Mouse (Mus musculus) embryonic facial prominence, embryonic 14.5 days (tissue): ENCODE data around the gene Fn3k. TPM values are rescaled to one million over a fixed set of nuclear protein-coding genes. Genes with fewer than 3 reads are reported as not detected.

ENCODE experiments used
- ATAC-seq: fragments of 200-750 bp; cut with Nextera tagmentation; 2 replicates; pipeline ENCODE4 v1.8.0; 2017; ENCODE audit warnings: low read depth, moderate number of reproducible peaks, moderate TSS enrichment
- DNase-seq: peaks from one replicate; pipeline ENCODE4 v3.0.0-alpha.2; 2015; ENCODE audit warnings: low spot score
- H3K27ac ChIP-seq: fragments of 300-500 bp; sonication (generic); replicated peaks from 2 replicates; pipeline ENCODE4 v1.5.1; 2014; ENCODE audit warnings: low read depth, mild to moderate bottlenecking, low read length, moderate library complexity
- H3K27me3 ChIP-seq: fragments of 300-500 bp; sonication (generic); replicated peaks from 2 replicates; pipeline ENCODE4 v1.6.1; 2014; ENCODE audit warnings: low read length; ENCODE audit not compliant: control insufficient read depth, insufficient read depth
- H3K36me3 ChIP-seq: fragments of 300-500 bp; sonication (generic); 2 replicates; pipeline ENCODE4 v1.6.1; 2014; ENCODE audit warnings: low read length, mixed read lengths; ENCODE audit not compliant: control insufficient read depth, insufficient read depth
- H3K4me1 ChIP-seq: fragments of 300-500 bp; sonication (generic); 2 replicates; pipeline ENCODE4 v1.6.1; 2014; ENCODE audit warnings: antibody characterized with exemption, low read length; ENCODE audit not compliant: control insufficient read depth, insufficient read depth
- H3K4me2 ChIP-seq: fragments of 300-500 bp; sonication (generic); 2 replicates; pipeline ENCODE4 v1.6.1; 2014; ENCODE audit warnings: low read depth, mild to moderate bottlenecking, low read length, moderate library complexity, mixed read lengths
- H3K4me3 ChIP-seq: fragments of 300-500 bp; sonication (generic); 2 replicates; pipeline ENCODE4 v1.5.1; 2014; ENCODE audit warnings: low read depth, mild to moderate bottlenecking, low read length
- H3K9ac ChIP-seq: fragments of 300-500 bp; sonication (generic); 2 replicates; pipeline ENCODE4 v1.6.1; 2014; ENCODE audit warnings: low read depth, mild to moderate bottlenecking, low read length, moderate library complexity, mixed read lengths
- H3K9me3 ChIP-seq: fragments of 300-500 bp; sonication (generic); 2 replicates; pipeline ENCODE4 v1.6.1; 2016; ENCODE audit warnings: low read length; ENCODE audit not compliant: control insufficient read depth
- WGBS: fragments of 180-500 bp; shearing (Covaris S2); extraction: QIAGEN DNeasy Blood & Tissue Kit; methylation state at CpG from one replicate; pipeline ENCODE4 v1.1.7; 2014; 5-methylcytosine and 5-hydroxymethylcytosine counted together
- polyA plus RNA-seq: library from polyadenylated mRNA; unstranded; fragments of >200 nt; fragmentation: Nextera tagmentation; extraction: Ambion mirVana; gene quantifications from 2 replicates; pipeline ENCODE4 v1.2.1, GENCODE M21; 2014

Fn3k gene
- polyA plus RNA-seq, 1 experiment from 2014 or later: 3.7 TPM

DNA sequence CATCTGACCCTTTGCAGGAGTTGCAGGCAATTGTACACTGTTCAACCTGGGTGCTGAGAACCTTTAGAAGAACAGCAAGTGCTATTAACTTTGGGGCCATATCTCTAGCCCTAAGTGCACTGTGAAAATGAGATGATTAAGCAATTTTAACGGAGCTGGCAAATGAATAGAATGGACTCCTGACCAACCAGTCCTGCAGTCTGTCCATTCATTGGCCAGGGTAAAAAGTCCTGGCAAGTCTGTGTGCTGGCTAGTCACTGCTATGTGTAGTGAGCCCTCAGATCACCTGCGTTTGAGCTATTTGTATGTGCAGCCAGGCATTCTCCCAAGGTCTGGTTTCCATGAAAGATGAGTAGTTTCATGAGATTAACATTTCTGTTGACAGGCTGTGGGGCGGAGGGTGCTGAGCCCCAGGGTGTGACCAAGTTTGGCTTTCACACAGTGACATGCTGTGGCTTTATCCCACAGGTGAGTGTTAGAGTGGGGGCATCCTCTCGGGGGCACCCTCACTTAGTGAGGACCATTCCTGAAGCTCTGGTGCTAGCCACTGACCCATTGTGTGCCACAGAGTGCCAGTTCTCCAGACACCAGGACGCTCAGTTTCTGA is 5.1 kb downstream of the Fn3k start:
- Histone ChIP-seq H3K4me3 (no peak overlapping the region), H3K27me3 (no peaks in the 10 kb centered on the region), H3K4me2 (no peak overlapping the region), H3K4me1 (peaks cover 5% of the 10 kb centered on the region), H3K36me3 (no peaks in the 10 kb centered on the region), H3K9ac (no peak overlapping the region), H3K27ac (no peak overlapping the region), H3K9me3 (no peaks in the 10 kb centered on the region)
- DNase-seq: no peak
- WGBS: 66% methylated on average over 5 of the region's 5 CpGs
- no peak for ATAC-seq

DNA sequence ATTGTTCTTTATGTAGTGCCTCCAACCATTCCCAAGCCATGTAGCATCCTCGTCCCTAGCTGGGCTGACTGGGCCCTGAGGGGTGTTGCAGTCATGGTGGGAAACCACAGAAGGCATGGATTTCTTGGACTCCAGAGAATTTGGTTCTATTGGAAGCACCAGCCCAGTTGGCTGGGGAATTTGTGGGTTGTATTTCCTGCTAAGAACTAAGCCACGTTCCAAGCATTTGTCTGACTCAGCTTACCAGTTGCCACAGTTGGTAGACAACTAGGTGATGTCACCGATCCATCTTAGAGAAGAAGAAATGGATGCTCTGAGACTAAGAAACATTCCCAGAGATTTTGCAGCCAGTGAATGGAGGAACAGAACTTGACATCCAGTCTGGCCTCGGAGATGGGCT is 6.9 kb downstream of the Fn3k start:
- H3K4me1 ChIP-seq: no peaks in the 10 kb centered on the region
- no peaks in the 10 kb centered on the region for H3K36me3 ChIP-seq
- H3K9ac ChIP-seq: no peak overlapping the region
- ATAC-seq: no peak
- H3K27me3 ChIP-seq: no peaks in the 10 kb centered on the region; the same call in 1 of the 2 replicates
- H3K4me3 ChIP-seq: no peak overlapping the region
- DNase-seq: no peak
- no peak overlapping the region for H3K27ac ChIP-seq
- no peaks in the 10 kb centered on the region for H3K9me3 ChIP-seq
- WGBS: 86% methylated on average over 4 of the region's 4 CpGs
- H3K4me2 ChIP-seq: no peak overlapping the region

DNA sequence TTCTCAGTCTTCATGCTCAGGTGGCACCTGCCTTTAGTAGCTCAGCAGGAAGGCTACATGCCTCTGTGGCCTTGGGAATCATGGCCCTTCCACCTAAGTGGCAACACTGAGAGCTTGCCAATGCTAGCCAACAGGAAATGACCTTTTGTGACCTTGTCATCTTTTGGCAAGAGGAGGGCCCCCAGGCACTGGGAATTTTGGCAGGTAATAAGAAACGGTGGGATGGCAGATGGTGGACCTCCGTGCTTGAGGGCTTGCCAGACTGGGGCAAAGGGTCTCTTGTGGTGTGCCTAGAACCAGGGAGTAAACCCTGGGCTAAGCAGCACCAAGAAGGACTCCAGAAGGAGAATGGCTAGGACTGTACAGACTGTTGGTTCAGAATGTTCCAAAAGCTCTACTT is 7.4 kb downstream of the Fn3k start:
- H3K4me3 ChIP-seq: no peak overlapping the region
- no peaks in the 10 kb centered on the region for H3K9me3 ChIP-seq
- H3K4me1 ChIP-seq: no peaks in the 10 kb centered on the region
- no peaks in the 10 kb centered on the region for H3K36me3 ChIP-seq
- no peaks in the 10 kb centered on the region; the same call in 1 of the 2 replicates for H3K27me3 ChIP-seq
- no peak overlapping the region for H3K4me2 ChIP-seq
- DNase-seq (no peak), ATAC-seq (no peak)
- 53% methylated on average over 2 of the region's 2 CpGs for WGBS
- no peak overlapping the region for H3K9ac ChIP-seq
- H3K27ac ChIP-seq: no peak overlapping the region

DNA sequence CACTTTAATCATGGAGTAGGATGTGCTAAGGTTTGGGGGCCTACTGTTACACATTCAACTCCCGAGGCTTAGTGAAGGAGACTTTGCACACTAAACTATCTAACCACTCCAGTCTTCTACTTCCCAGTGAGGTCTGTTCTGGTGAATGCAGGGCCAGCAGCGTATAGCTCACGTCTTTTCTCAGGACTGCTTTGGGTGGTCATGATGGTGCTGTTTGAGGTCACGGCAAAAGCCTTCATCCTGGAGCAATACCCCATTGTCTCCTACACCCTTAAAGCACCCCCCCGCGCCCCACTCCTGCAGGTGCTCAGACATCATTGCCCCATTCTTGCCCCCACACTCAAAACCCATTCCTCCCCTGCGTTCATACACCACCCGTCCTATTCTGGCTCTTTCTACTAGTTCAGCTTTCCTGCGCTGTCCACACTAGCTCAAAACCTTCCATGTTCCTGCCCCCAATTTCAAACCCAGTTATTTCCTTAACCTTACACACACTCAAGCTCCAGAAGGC is 16.6 kb downstream of the Fn3k start:
- ATAC-seq (peak; percentile 1; the same call in 1 of the 2 replicates), DNase-seq (no peak)
- Histone ChIP-seq H3K27ac (no peak overlapping the region), H3K36me3 (peaks cover 9% of the 10 kb centered on the region), H3K9ac (peak overlapping the region; percentile 71; the same call in 1 of the 2 replicates), H3K27me3 (no peaks in the 10 kb centered on the region), H3K4me3 (peak overlapping the region; percentile 91), H3K9me3 (no peaks in the 10 kb centered on the region), H3K4me1 (peaks cover 7% of the 10 kb centered on the region; the same call in 1 of the 2 replicates), H3K4me2 (peak overlapping the region; percentile 80)
- WGBS: 25% methylated on average over 9 of the region's 9 CpGs

DNA sequence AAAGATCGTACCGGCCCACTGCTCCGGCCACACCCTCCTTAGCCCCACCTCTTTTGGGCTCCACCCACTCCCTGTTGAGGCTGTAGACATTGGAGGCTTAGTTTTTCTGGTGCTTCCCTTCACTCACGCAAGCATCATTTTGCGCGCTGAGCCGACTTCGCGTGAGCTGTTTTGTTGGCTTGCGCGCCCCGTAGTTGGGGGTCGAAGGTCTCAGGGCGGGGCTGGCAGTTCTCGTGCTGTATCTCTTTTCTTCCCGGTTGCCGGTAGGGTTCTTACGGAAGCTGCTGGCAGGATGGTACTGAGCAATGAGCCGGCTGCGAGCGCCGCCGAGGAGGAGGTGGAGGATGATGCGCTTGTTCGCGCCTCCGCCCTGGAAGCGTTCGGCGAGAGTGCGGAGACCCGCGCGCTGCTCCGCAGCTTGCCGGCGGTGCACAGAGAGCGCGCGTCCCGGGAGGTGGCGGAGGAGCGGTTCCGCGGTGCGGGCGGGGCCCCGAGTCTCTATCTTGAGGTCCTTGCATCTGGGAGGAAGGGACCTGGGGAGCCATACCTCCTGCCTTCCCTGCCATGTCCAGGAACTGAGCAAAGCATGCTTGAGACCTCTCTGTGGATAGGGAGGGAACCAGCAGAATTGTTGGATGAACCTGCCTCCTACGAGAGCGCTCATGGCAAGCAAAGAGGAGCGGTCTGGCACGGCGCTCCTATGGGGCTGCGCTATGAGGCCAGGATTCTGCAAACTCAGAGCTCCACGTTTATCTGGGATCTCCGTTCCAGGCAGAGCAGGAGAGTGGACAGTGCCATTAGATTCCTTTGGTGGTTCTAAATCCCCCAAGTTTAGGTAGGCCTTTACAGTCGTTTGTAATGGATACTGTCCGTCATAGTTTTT is 17.3 kb downstream of the Fn3k start, which contains the start of gene Tbcd:
Tbcd (plus strand) TSS at position 197 of the 883 bp plus-strand sequence.
- Histone ChIP-seq H3K36me3 (peaks cover 9% of the 10 kb centered on the region), H3K27me3 (no peaks in the 10 kb centered on the region), H3K4me2 (peak within 1 kb of the TSS; percentile 80), H3K4me1 (peaks cover 7% of the 10 kb centered on the region; the same call in 1 of the 2 replicates), H3K27ac (peak within 1 kb of the TSS; percentile 48), H3K9me3 (no peaks in the 10 kb centered on the region), H3K9ac (peak within 1 kb of the TSS; percentile 71), H3K4me3 (peak within 1 kb of the TSS; percentile 91)
- ATAC-seq (peak; percentile 96), DNase-seq (peak; percentile 96)
- WGBS: under 1% methylated on average over 58 of the region's 58 CpGs

DNA sequence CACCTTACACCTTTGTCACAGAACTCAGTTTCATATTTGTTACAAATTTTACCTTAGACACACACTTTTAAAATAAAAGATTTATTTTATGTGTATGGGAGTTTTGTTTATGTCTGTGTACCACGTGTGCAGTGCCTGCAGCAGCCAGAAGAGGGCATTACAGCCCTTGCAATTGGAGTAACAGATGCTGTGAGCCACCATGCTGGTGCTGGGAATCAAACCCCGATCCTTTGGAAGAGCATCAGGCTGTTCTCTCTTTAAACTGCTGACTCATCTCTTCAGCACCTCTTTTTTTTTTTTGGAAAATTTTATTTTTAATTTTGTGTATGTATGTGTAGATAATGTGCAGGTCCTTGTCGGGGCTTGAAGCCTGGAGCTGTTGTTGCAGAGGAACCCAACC is 23.2 kb downstream of the Fn3k start:
- no peak overlapping the region for H3K4me3 ChIP-seq
- H3K9ac ChIP-seq: no peak overlapping the region
- 93% methylated on average over 3 of the region's 3 CpGs for WGBS
- H3K27ac ChIP-seq: no peak overlapping the region
- peaks cover 3% of the 10 kb centered on the region; the same call in 1 of the 2 replicates for H3K4me1 ChIP-seq
- H3K4me2 ChIP-seq: no peak overlapping the region
- no peaks in the 10 kb centered on the region for H3K9me3 ChIP-seq
- DNase-seq (no peak), ATAC-seq (no peak)
- peaks cover 62% of the 10 kb centered on the region for H3K36me3 ChIP-seq
- H3K27me3 ChIP-seq: no peaks in the 10 kb centered on the region

DNA sequence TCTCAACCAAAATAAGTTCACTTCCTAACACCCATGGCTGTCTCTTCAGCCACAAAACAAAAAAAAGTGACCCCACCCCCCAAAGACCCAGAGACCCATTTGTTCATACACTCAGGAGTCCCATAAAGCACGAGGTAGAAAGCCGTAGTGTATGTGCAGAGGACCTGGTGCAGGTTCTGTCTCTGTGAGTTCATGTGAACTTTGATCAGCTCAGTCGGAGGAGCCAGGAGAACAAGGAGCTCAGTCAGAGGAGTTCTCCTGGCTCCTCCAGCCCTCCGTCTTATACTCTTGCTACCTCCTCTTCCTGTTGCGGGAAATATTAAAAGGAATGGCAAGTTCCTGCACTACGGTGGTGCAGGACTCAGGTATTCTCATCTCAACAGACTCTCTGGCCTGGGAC is 32.7 kb downstream of the Fn3k start:
- Histone ChIP-seq H3K27me3 (no peaks in the 10 kb centered on the region), H3K27ac (no peak overlapping the region), H3K36me3 (peaks cover 55% of the 10 kb centered on the region), H3K4me2 (no peak overlapping the region), H3K4me1 (no peaks in the 10 kb centered on the region), H3K9me3 (no peaks in the 10 kb centered on the region), H3K9ac (no peak overlapping the region), H3K4me3 (no peak overlapping the region)
- ATAC-seq: no peak
- no peak for DNase-seq
- 95% methylated on average over 6 of the region's 6 CpGs for WGBS

DNA sequence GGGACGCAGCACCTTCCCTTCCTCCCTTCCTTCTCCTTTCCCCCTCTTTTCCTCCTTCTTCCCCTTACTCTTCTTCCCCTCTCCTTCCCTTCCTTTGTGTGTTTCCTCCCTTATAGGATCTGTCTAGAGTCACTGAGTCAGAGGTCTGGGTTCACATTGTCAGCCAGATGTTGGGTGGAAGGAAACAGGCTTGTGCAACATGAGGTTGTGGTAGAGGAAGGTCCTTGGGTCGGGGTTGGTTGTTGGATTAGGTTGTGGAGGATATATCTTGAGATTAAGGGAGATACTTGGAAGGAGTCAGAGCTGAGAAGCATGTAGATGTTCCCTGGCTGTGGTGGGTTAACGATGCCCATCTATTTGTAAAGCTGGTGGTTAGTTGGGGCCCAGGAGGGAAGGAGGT is 40.1 kb downstream of the Fn3k start:
- Histone ChIP-seq H3K4me1 (no peaks in the 10 kb centered on the region), H3K36me3 (peaks cover 30% of the 10 kb centered on the region; the same call in 1 of the 2 replicates), H3K9me3 (no peaks in the 10 kb centered on the region), H3K4me3 (no peak overlapping the region), H3K9ac (no peak overlapping the region), H3K27ac (no peak overlapping the region), H3K27me3 (no peaks in the 10 kb centered on the region), H3K4me2 (no peak overlapping the region)
- DNase-seq (no peak), ATAC-seq (no peak)
- 86% methylated on average over 3 of the region's 3 CpGs for WGBS
